Mouse (Mus musculus) frontal cortex, adult (tissue): Measurements from ENCODE around the gene Cap1.

ENCODE experiments used
- ATAC-seq: cut with Nextera tagmentation; 2 replicates; pipeline ENCODE4 v1.9.2; 2017; ENCODE audit warnings: mild to moderate bottlenecking, moderate library complexity, mixed read lengths; ENCODE audit not compliant: low TSS enrichment

Cap1 gene

GRCm38 (mm10) chr4:122887336-122887735 is 1.5 kb upstream of the Cap1 start:
- ATAC-seq, result no peak

DNA sequence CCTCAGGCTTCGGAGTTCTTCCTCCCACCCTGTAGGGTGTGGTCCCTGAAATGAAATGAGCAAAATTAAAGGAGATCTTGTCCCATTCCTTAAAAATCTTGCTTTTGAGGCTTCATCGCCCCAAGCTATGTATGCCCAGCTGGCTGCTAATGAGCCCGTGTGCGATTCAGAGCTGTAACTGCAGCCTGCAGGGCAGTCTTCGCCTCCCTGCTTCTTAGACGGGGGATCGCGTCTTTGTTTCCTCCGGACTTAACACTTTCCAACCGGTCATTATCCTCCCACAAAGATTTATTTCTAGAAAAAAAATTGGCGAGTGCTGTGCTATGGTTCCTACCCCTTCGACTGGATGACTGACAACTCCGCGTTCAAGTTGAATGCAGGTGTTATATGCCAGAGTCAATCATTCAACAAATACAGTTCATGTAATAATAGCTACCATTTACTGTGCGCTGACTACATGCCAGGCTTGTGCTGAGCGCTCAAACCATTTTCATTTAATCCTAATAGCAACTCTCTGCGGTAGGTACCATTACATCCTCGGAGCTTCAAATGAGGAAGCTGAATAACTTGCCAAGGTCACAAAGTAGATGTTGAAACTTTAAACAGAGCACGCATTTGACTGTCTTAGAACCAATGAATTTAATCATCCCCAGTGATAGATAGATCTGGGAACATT is 861 bp upstream of the Cap1 start:
- no peak for ATAC-seq

- no peak for ATAC-seq
Observed at GRCm38 (mm10) chr4:122884481-122885340, 1.1 kb downstream of the Cap1 start.

DNA sequence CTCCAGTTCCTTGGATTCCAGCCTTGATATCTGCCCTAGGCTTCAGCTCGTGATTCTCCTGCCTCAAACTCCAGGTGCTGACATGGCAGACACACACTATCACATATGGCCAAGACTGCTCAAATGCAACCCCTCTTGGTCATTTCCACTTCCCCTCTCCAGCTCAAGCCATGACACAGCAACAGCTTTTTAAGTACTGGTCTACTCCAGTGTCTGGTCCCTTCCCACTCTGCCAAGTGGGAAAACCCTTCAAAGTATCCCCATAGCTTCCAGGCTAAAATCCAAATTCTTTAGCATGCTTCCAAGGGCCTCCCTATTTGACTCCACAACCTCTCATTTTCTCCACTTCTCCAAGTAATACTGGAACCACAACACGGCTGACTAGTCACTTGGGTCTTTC is 1.8 kb downstream of the Cap1 start:
- ATAC-seq, result no peak

- ATAC-seq, result no peak
Observed at GRCm38 (mm10) chr4:122883294-122883693, 2.6 kb downstream of the Cap1 start.

GRCm38 (mm10) chr4:122882544-122882943 is 3.3 kb downstream of the Cap1 start:
- ATAC-seq, result peak; percentile 15; the same call in 1 of the 2 replicates

GRCm38 (mm10) chr4:122878333-122879070 is 7.4 kb downstream of the Cap1 start:
- ATAC-seq, result peak; percentile 42; the same call in 1 of the 2 replicates

- no peak for ATAC-seq
Observed at GRCm38 (mm10) chr4:122873512-122873911, 12.3 kb downstream of the Cap1 start.

DNA sequence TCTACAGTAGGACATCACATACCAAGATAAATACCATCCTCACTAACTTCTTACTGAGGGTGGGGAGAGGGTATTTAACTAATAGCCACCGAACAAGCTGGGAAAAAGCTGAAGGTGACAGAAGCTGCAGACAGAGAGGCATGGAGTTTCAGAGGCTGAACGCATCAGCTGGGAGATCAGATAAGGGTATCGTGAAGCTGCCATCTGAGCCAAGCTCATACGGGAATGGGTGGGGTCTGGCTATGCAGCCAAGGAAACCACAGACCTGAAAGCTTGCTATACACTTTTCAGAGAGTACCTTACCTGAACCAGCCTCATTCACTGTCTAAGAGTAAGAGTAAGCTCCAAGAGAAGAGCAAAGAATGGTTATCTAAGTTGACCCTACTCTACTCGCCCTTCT is 12.9 kb downstream of the Cap1 start:
- no peak for ATAC-seq

DNA sequence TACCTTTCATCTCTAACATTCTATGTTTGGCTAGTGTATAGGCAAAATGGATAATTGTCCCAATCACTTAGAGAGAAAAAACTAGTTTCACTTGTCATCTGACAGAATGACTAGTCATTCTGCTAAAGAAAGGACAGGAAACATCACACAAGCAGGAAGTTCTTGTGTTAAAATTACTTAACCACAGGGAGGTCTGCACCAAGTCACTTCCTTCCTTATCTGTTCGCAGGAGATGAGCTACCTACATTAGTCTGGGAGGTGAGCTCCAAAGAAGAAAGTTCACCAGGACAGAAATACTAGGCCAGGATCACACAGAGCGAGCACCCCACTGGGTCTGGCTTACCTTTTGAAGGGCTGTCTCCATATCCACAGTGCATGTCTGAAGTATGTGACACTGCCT is 13.9 kb downstream of the Cap1 start:
- no peak for ATAC-seq

GRCm38 (mm10) chr4:122871269-122871668 is 14.6 kb downstream of the Cap1 start:
- ATAC-seq, result peak; percentile 66

GRCm38 (mm10) chr4:122870741-122871140 is 15.1 kb downstream of the Cap1 start:
- peak; percentile 64 for ATAC-seq

DNA sequence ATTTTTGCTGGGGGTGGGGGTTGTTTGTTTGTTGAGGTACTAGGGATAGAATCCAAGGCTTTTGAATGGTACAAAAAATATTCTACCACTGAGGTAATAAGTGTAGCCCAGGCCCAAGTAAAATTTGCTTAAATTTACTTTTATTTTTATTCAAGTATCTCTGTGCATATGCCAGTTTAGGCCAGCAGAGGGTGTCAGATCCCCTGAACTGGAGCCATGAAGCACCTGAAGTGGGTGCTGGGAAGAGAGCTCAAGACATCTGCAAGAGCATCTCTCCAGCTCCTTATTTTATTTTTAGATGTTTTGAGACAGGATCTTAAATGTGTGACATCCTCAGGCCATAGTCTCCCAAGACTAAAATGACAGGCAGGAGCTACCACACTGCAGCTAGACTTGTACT is 15.8 kb downstream of the Cap1 start:
- peak; percentile 42 for ATAC-seq

GRCm38 (mm10) chr4:122868041-122868440 is 17.8 kb downstream of the Cap1 start:
- ATAC-seq, result no peak

- no peak for ATAC-seq
Observed at GRCm38 (mm10) chr4:122861836-122862235, 24.0 kb downstream of the Cap1 start.

DNA sequence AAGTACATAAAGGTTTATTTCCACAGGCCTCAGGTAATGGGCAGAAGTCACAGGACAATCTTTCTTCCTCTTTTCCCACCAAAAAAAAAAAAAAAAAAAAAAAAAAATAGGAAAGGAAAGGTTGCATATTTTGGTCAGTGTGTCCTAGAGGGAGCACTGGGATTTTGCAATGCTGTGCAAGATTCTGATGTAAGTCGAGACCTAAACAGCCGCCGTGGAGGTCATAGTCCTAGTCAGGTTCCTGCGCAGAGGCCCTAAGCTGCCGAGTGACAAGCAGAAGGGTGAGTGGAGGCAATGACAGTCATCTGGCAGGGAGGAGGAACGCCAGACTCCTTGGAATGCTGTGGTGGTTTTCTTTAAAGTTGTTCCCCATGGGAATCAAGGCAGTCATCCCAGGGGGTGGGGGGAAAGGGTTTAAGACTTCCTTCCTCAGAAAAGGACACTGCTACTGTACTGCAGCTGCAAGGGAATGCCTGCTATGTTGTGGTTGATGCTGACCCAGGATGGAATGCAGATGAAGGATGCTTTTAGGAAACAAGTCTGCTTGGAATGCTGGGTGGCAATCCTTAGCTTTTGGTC is 26.7 kb downstream of the Cap1 start:
- ATAC-seq, result no peak

- ATAC-seq, result peak; percentile 25; the same call in 1 of the 2 replicates
Observed at GRCm38 (mm10) chr4:122857909-122858308, 27.9 kb downstream of the Cap1 start.

GRCm38 (mm10) chr4:122854770-122855169 is 31.1 kb downstream of the Cap1 start:
- no peak for ATAC-seq

DNA sequence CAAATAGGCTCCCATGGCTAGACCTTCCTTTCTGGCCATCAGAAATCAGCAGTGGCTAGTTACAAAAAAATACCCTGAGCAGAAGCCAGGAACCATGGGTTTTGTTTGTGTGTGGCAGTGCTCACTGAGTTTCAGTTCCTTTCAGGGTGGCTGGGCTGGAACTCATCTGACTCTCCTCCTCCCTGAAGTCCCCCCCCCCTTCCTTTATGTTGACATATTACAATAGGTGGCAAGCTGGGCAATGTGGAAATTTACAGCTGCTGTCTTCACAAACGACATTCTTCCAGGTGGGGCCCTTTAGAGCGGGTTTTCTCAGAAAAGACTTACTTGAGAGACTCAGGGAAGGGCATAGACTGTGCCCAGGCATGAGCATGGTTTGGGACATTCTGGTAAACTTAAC is 32.2 kb downstream of the Cap1 start:
- ATAC-seq, result no peak

DNA sequence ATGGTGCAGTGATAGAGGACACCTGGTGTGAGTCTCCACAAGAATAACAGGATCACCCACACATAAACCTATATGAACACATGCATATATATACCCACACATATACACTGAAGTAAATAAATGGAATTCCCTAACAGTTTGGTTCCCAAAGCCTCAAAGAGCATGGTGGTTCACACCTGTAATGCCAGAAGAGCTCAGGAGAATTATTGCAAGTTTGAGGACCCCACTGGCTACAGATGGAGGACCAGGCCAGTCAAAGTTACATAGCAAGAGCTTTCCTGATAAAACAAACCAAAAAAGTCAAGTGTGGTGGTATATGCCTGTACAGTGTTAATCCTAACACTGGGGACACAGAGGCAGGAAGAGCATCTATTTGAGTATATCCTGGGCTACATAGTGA is 34.3 kb downstream of the Cap1 start:
- no peak for ATAC-seq

DNA sequence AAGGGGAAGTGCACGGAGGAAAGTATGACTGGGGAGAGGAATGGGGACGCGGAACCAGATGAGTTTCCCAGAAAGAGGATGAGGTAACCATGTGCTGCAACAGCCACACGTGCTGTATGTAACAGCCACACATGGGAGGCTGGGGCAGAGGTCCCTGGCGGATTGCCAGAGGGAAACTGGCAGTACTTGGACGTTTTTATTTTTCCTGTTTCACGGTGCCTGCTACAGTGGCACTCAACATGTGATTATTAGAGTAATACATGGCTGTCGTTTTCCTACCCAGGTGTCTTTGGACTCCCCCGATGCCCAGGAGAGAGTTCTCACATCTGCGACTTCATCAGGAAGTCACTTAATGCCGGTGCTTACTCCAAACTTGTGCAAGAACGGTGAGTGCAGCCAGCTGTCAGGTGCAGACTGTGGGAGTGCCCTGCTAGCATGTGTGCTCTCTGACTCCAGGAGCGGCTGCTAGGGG is 37.7 kb downstream of the Cap1 start:
- ATAC-seq, result no peak

- ATAC-seq, result peak; percentile 26; the same call in 1 of the 2 replicates
Observed at GRCm38 (mm10) chr4:122838416-122838815, 47.4 kb downstream of the Cap1 start.
